Mouse (Mus musculus) left cerebral cortex, adult 18-20 months (tissue): ENCODE measurements at regions not wholly inside any gene's neighbourhood (a gene's known extent, or its start where the extent isn't known, plus 50 kb on each side); places are given as distances from the start of the nearest gene placed in this dataset.
A peak's percentile ranks its signal among the peaks of the same experiment; 100 is the strongest.

Experiments
- DNase-seq, 2 experiments: peaks; one replicate each; pipeline ENCODE4 v3.0.0; 2021 to 2022; ENCODE audit warnings: low spot score in 2 of 2, mixed read lengths in 1 of 2
- microRNA-seq, 2 experiments: library from miRNA; unstranded; fragments of <30 nt; microRNA quantifications; one replicate each; pipeline ENCODE4 v1.2.0; 2021

GRCm38 (mm10) chr8:44094818-44095217 is 385.0 kb upstream of the Adam34 start:
- DNase-seq, result no peak

GRCm38 (mm10) chr8:44093491-44093890 is 383.6 kb upstream of the Adam34 start:
- DNase-seq, result no peak

GRCm38 (mm10) chr8:44082057-44082456 is 372.2 kb upstream of the Adam34 start:
- DNase-seq, result no peak

GRCm38 (mm10) chr8:44058846-44059245 is 349.0 kb upstream of the Adam34 start:
- no peak for DNase-seq

- no peak for DNase-seq
Observed at GRCm38 (mm10) chr8:44042572-44043355, 332.9 kb upstream of the Adam34 start.

GRCm38 (mm10) chr8:44034211-44034610 is 324.4 kb upstream of the Adam34 start:
- peak; percentile 3 to 32 for DNase-seq

- DNase-seq, result no peak
Observed at GRCm38 (mm10) chr8:44031376-44031775, 321.5 kb upstream of the Adam34 start.

GRCm38 (mm10) chr8:44030972-44031371 is 321.1 kb upstream of the Adam34 start:
- no peak for DNase-seq

- no peak for DNase-seq
Observed at GRCm38 (mm10) chr8:44027738-44028137, 317.9 kb upstream of the Adam34 start.

GRCm38 (mm10) chr8:44025926-44026325 is 316.1 kb upstream of the Adam34 start:
- DNase-seq, result peak; percentile 23 to 38

- no peak for DNase-seq
Observed at GRCm38 (mm10) chr8:44024028-44024427, 314.2 kb upstream of the Adam34 start.

Small RNA genes in the stretch of these regions (microRNA-seq; reads per million reads assigned to microRNA genes)
- gene Gm24591, result 0 reads per million in 2 experiments
